Mouse (Mus musculus): Measurements from ENCODE around the gene Rcn3.
A peak's percentile ranks its signal among the peaks of the same experiment; 100 is the strongest.

GRCm38 (mm10) chr7:45103652-45104180 lies 11.7 kb upstream of the Rcn3 start, which contains the start of gene Fcgrt:
- TF ChIP-seq POLR2A (IDR thresholded peaks at IDR 0.05; ENCODE audit: low read depth, low read length) = peak; percentile 91
- no peak for TF ChIP-seq CTCF (IDR thresholded peaks at IDR 0.05; ENCODE audit: borderline replicate concordance, insufficient read depth, low read length)

All from embryonic fibroblast, embryonic 13.5 days (primary cell).